Mouse (Mus musculus) adrenal gland, adult 18-20 months (tissue): Measurements from ENCODE around the gene Cops6. TPM values are rescaled to one million over a fixed set of nuclear protein-coding genes. Genes with fewer than 3 reads are reported as not detected.

Experiments
- DNase-seq, 2 experiments: peaks; one replicate each; pipeline ENCODE4 v3.0.0; 2021 to 2022; ENCODE audit warnings: low spot score in 2 of 2
- microRNA-seq, 2 experiments: library from miRNA; unstranded; fragments of <30 nt; microRNA quantifications; one replicate each; pipeline ENCODE4 v1.2.0; 2021; ENCODE audit warnings: borderline number of aligned reads in 2 of 2
- total RNA-seq, 2 experiments: library from RNA; stranded (reverse); gene quantifications; 1 replicate in 1 of 2; 2 replicates in 1 of 2; pipeline ENCODE4 v1.2.3; 2021

Cops6 gene
- total RNA-seq, 2 experiments from 2014 or later = 130 to 145 TPM

- DNase-seq = peak; percentile 70 to 77
These were observed 26.2 kb downstream of the Cops6 start, which contains the start of the genes Taf6 and Cnpy4 for GRCm38 (mm10) chr5:138186950-138187638. TSS of gene Taf6 (minus strand) at chr5:138187451. TSS of gene Cnpy4 (plus strand) at chr5:138187485.

- DNase-seq = peak; percentile 44 to 53
These were observed 26.9 kb downstream of the Cops6 start for GRCm38 (mm10) chr5:138187661-138188306.

- peak; percentile 78 to 79 for DNase-seq
These were observed 33.2 kb downstream of the Cops6 start, which contains the start of gene Mblac1 for GRCm38 (mm10) chr5:138193771-138194727. TSS of gene Mblac1 (plus strand) at chr5:138194314.

GRCm38 (mm10) chr5:138194755-138195345 is 34.0 kb downstream of the Cops6 start:
- DNase-seq = peak; percentile 41 to 42

- DNase-seq = no peak
These were observed 34.6 kb downstream of the Cops6 start for GRCm38 (mm10) chr5:138195463-138195862.

- DNase-seq = peak in 1 of 2 experiments; percentile 19
These were observed 38.7 kb downstream of the Cops6 start for GRCm38 (mm10) chr5:138199576-138199975.

GRCm38 (mm10) chr5:138202086-138202485 is 41.2 kb downstream of the Cops6 start:
- no peak for DNase-seq

- no peak for DNase-seq
These were observed 46.4 kb downstream of the Cops6 start for GRCm38 (mm10) chr5:138207253-138207652.

GRCm38 (mm10) chr5:138207873-138208272 is 47.0 kb downstream of the Cops6 start:
- no peak for DNase-seq

Small RNA genes lying within 50 kb of the gene (microRNA-seq; reads per million reads assigned to microRNA genes)
- gene Mir106b = 786 to 1,011 reads per million in 2 experiments
- gene Mir25 = 264 to 315 reads per million in 2 experiments
- 2,480 to 3,438 reads per million in 2 experiments for gene Mir93

Other genes starting within 250 kb of the Cops6 start
- gene Cyp3a13, start 239.5 kb upstream of the Cops6 start, total RNA-seq = under 1 TPM in 1 of 2 experiments, not detected in 1; 0.10 TPM
- gene Gjc3, start 198.0 kb upstream of the Cops6 start, total RNA-seq = under 1 TPM in 1 of 2 experiments, not detected in 1; 0.19 TPM
- gene Azgp1, start 179.6 kb upstream of the Cops6 start, total RNA-seq = 1 to 10 TPM in 1 of 2 experiments, not detected in 1; 1.3 TPM
- gene Smok3a, start 139.8 kb upstream of the Cops6 start, total RNA-seq = not detected
- not detected for gene Smok3b, start 139.6 kb upstream of the Cops6 start, total RNA-seq
- not detected for gene Smok3c, start 107.9 kb upstream of the Cops6 start, total RNA-seq
- gene Zkscan1, start 76.0 kb upstream of the Cops6 start, total RNA-seq = 10 to 100 TPM; 30.9 to 37.9 TPM
- 10 to 100 TPM; 13.4 to 15.3 TPM for gene Zscan21, start 44.2 kb upstream of the Cops6 start, total RNA-seq
- 10 to 100 TPM; 10.1 to 10.9 TPM for gene Zfp113, start 5.3 kb upstream of the Cops6 start, total RNA-seq
- gene Ap4m1, start 10.9 kb downstream of the Cops6 start, total RNA-seq = 10 to 100 TPM; 15.9 to 18.5 TPM
- gene Mcm7, start 11.4 kb downstream of the Cops6 start, total RNA-seq = 10 to 100 TPM; 17.3 to 28.1 TPM
- 10 to 100 TPM; 40.6 to 41.6 TPM for gene Taf6, start 26.4 kb downstream of the Cops6 start, total RNA-seq
- gene Cnpy4, start 26.4 kb downstream of the Cops6 start, total RNA-seq = 10 to 100 TPM; 21.6 to 25.3 TPM
- gene Mblac1, start 33.2 kb downstream of the Cops6 start, total RNA-seq = 1 to 10 TPM; 6.4 to 9.0 TPM
- under 1 TPM in 1 of 2 experiments, not detected in 1; 0.48 TPM for gene Nxpe5, start 64.8 kb downstream of the Cops6 start, total RNA-seq
- 10 to 100 TPM; 80.1 to 80.3 TPM for gene Lamtor4, start 94.4 kb downstream of the Cops6 start, total RNA-seq
- gene BC037034, start 103.0 kb downstream of the Cops6 start, total RNA-seq = 10 to 100 TPM; 27.7 to 30.1 TPM
- under 1 TPM in 1 of 2 experiments, not detected in 1; 0.58 TPM for gene Gal3st4, start 111.8 kb downstream of the Cops6 start, total RNA-seq
- gene Gm43720, start 118.9 kb downstream of the Cops6 start, total RNA-seq = not detected
- under 1 TPM; 0.51 to 0.89 TPM for gene Gpc2, start 118.9 kb downstream of the Cops6 start, total RNA-seq
- gene Stag3, start 119.2 kb downstream of the Cops6 start, total RNA-seq = under 1 TPM in 1 of 2 experiments, not detected in 1; 0.13 TPM
- gene Pvrig, start 180.9 kb downstream of the Cops6 start, total RNA-seq = under 1 TPM in 1 of 2 experiments, not detected in 1; 0.64 TPM